Mouse (Mus musculus) forebrain, postnatal 0 days (tissue): ENCODE measurements at regions not wholly inside any gene's neighbourhood (a gene's known extent, or its start where the extent isn't known, plus 50 kb on each side); places are given as distances from the start of the nearest gene placed in this dataset.
"Not testable (repeated sequence)": the region's sequence is repeated elsewhere in the genome, so short reads cannot be mapped to it uniquely, and the experiment has no call there.

Experiments
- ATAC-seq: fragments of 200-750 bp; cut with Nextera tagmentation; 2 replicates; pipeline ENCODE4 v1.8.0; 2017; ENCODE audit warnings: mild to moderate bottlenecking, moderate library complexity
- DNase-seq: peaks from one replicate; pipeline ENCODE4 v3.0.0-alpha.2; 2015
- H3K27ac ChIP-seq: fragments of 300-500 bp; sonication (generic); 2 replicates; pipeline ENCODE4 v1.5.1; 2014; ENCODE audit warnings: low read depth, mild to moderate bottlenecking, antibody characterized with exemption, low read length, moderate library complexity, mixed read lengths
- H3K27me3 ChIP-seq: fragments of 300-500 bp; sonication (generic); 2 replicates; pipeline ENCODE4 v1.6.1; 2014; ENCODE audit warnings: mild to moderate bottlenecking, low read length, mixed read lengths; ENCODE audit not compliant: insufficient read depth
- H3K36me3 ChIP-seq: fragments of 300-500 bp; sonication (generic); 2 replicates; pipeline ENCODE4 v1.6.1; 2014; ENCODE audit warnings: mild to moderate bottlenecking, moderate library complexity; ENCODE audit not compliant: insufficient read depth
- H3K4me1 ChIP-seq: fragments of 300-500 bp; sonication (generic); 2 replicates; pipeline ENCODE4 v1.6.1; 2014; ENCODE audit warnings: antibody characterized with exemption; ENCODE audit not compliant: insufficient read depth
- H3K4me2 ChIP-seq: fragments of 300-500 bp; sonication (generic); 2 replicates; pipeline ENCODE4 v1.6.1; 2014; ENCODE audit warnings: low read depth, mild to moderate bottlenecking, moderate library complexity
- H3K4me3 ChIP-seq: fragments of 300-500 bp; sonication (generic); 2 replicates; pipeline ENCODE4 v1.5.1; 2014; ENCODE audit warnings: low read depth, low read length, mixed read lengths
- H3K9ac ChIP-seq: fragments of 300-500 bp; sonication (generic); 2 replicates; pipeline ENCODE4 v1.6.1; 2014; ENCODE audit warnings: mild to moderate bottlenecking
- H3K9me3 ChIP-seq: fragments of 300-500 bp; sonication (generic); 2 replicates; pipeline ENCODE4 v1.6.1; 2016; ENCODE audit warnings: low read length
- CTCF ChIP-seq: sonication (generic); IDR thresholded peaks from 2 replicates; pipeline ENCODE4 v1.5.1; 2016; ENCODE audit warnings: antibody characterized with exemption, control low read depth, low read depth
- WGBS: fragments of 180-500 bp; shearing (Covaris S2); extraction: QIAGEN DNeasy Blood & Tissue Kit; methylation state at CpG from one replicate; pipeline ENCODE4 v1.1.7; 2014; 5-methylcytosine and 5-hydroxymethylcytosine counted together

- Histone ChIP-seq H3K9me3 (no peaks in the 10 kb centered on the region), H3K4me2 (no peak overlapping the region), H3K27me3 (no peaks in the 10 kb centered on the region), H3K36me3 (no peaks in the 10 kb centered on the region), H3K9ac (no peak overlapping the region), H3K4me1 (no peaks in the 10 kb centered on the region), H3K4me3 (no peak overlapping the region), H3K27ac (no peak overlapping the region)
- no peak for DNase-seq
- 93% methylated on average over 11 of the region's 11 CpGs for WGBS
- ATAC-seq = no peak
- no peak for TF ChIP-seq CTCF
These were observed 125.1 kb upstream of the Trim24 start for GRCm38 (mm10) chr6:37745393-37746100.

GRCm38 (mm10) chr6:37747793-37748192 is 122.8 kb upstream of the Trim24 start:
- not testable (repeated sequence) for H3K9me3 ChIP-seq, H3K4me2 ChIP-seq, H3K4me3 ChIP-seq, ATAC-seq, H3K9ac ChIP-seq, H3K27ac ChIP-seq, DNase-seq, H3K36me3 ChIP-seq, H3K27me3 ChIP-seq, H3K4me1 ChIP-seq
- WGBS = 91% methylated on average over 4 of the region's 4 CpGs

- Histone ChIP-seq H3K9ac (no peak overlapping the region), H3K9me3 (no peaks in the 10 kb centered on the region), H3K27me3 (no peaks in the 10 kb centered on the region), H3K27ac (no peak overlapping the region), H3K36me3 (no peaks in the 10 kb centered on the region), H3K4me3 (no peak overlapping the region), H3K4me1 (no peaks in the 10 kb centered on the region), H3K4me2 (no peak overlapping the region)
- TF ChIP-seq CTCF = no peak
- no peak for ATAC-seq
- WGBS = 46% methylated on average over 8 of the region's 8 CpGs
- DNase-seq = no peak
These were observed 122.2 kb upstream of the Trim24 start for GRCm38 (mm10) chr6:37748296-37748980.

GRCm38 (mm10) chr6:37749016-37749415 is 121.6 kb upstream of the Trim24 start:
- WGBS = 89% methylated on average over 5 of the region's 5 CpGs
- DNase-seq (no peak), ATAC-seq (no peak)
- Histone ChIP-seq H3K27ac (no peak overlapping the region), H3K4me2 (no peak overlapping the region), H3K4me3 (no peak overlapping the region), H3K9me3 (no peaks in the 10 kb centered on the region), H3K4me1 (no peaks in the 10 kb centered on the region), H3K9ac (no peak overlapping the region), H3K36me3 (no peaks in the 10 kb centered on the region), H3K27me3 (no peaks in the 10 kb centered on the region)
- no peak for TF ChIP-seq CTCF

- 95% methylated on average over 3 of the region's 3 CpGs for WGBS
These were observed 120.3 kb upstream of the Trim24 start for GRCm38 (mm10) chr6:37750271-37750670.

GRCm38 (mm10) chr6:37751701-37752100 is 118.9 kb upstream of the Trim24 start:
- Histone ChIP-seq H3K36me3 (no peaks in the 10 kb centered on the region), H3K9ac (no peak overlapping the region), H3K27ac (no peak overlapping the region), H3K4me1 (no peaks in the 10 kb centered on the region), H3K4me2 (no peak overlapping the region), H3K9me3 (no peaks in the 10 kb centered on the region), H3K27me3 (no peaks in the 10 kb centered on the region), H3K4me3 (no peak overlapping the region)
- DNase-seq (no peak), ATAC-seq (no peak)
- no peak for TF ChIP-seq CTCF

More at GRCm38 (mm10) chr6:37750271-37750670, 120.3 kb upstream of the Trim24 start:
- no peak overlapping the region for H3K4me3 ChIP-seq
- H3K9ac ChIP-seq = no peak overlapping the region
- H3K4me2 ChIP-seq = no peak overlapping the region
- H3K27me3 ChIP-seq = no peaks in the 10 kb centered on the region
- ATAC-seq (no peak), DNase-seq (no peak)
- H3K4me1 ChIP-seq = no peaks in the 10 kb centered on the region
- no peak for TF ChIP-seq CTCF
- no peaks in the 10 kb centered on the region for H3K9me3 ChIP-seq
- no peaks in the 10 kb centered on the region for H3K36me3 ChIP-seq
- no peak overlapping the region for H3K27ac ChIP-seq

- H3K4me2 ChIP-seq, H3K27me3 ChIP-seq, H3K9me3 ChIP-seq, H3K27ac ChIP-seq, H3K4me3 ChIP-seq, H3K36me3 ChIP-seq, H3K9ac ChIP-seq, DNase-seq, ATAC-seq, H3K4me1 ChIP-seq: not testable (repeated sequence)
- 92% methylated on average over 3 of the region's 5 CpGs for WGBS
These were observed 109.6 kb upstream of the Trim24 start for GRCm38 (mm10) chr6:37761003-37761402.
